Mouse (Mus musculus) C2C12 (cell line): Measurements from ENCODE around the gene Tbc1d10c. TPM values are rescaled to one million over a fixed set of nuclear protein-coding genes. Genes with fewer than 3 reads are reported as not detected.
A peak's percentile ranks its signal among the peaks of the same experiment; 100 is the strongest.

Source experiments
- H3K27me3 ChIP-seq: one replicate; pipeline ENCODE4 v1.6.1; 2011; ENCODE audit not compliant: control insufficient read depth, insufficient read depth, insufficient read length
- H3K36me3 ChIP-seq: one replicate; pipeline ENCODE4 v1.6.1; 2011; ENCODE audit not compliant: control insufficient read depth, insufficient read depth
- H3K4me3 ChIP-seq: one replicate; pipeline ENCODE4 v1.5.1; 2011; ENCODE audit warnings: mild to moderate bottlenecking, control low read depth; ENCODE audit not compliant: poor library complexity, insufficient read depth, severe bottlenecking
- H3K79me2 ChIP-seq: one replicate; pipeline ENCODE4 v1.6.1; 2011; ENCODE audit not compliant: control insufficient read depth, insufficient read depth
- H3K79me3 ChIP-seq: one replicate; pipeline ENCODE4 v1.6.1; 2011; ENCODE audit warnings: low read depth, control low read depth
- H3ac ChIP-seq: one replicate; pipeline ENCODE3; 2011; ENCODE audit warnings: low read depth; ENCODE audit not compliant: control insufficient read depth, insufficient read length
- CEBPB ChIP-seq: IDR thresholded peaks from one replicate; pipeline ENCODE4 v1.6.1; 2011; ENCODE audit warnings: low read depth, mild to moderate bottlenecking, control low read depth, moderate library complexity
- CTCF ChIP-seq: IDR thresholded peaks from one replicate; pipeline ENCODE4 v1.5.1; 2011; ENCODE audit not compliant: control insufficient read depth, insufficient read depth, insufficient read length
- FOSL1 ChIP-seq: IDR thresholded peaks from one replicate; pipeline ENCODE4 v1.8.0; 2011; ENCODE audit warnings: mild to moderate bottlenecking, low read length; ENCODE audit not compliant: poor library complexity, insufficient read depth, severe bottlenecking
- MAX ChIP-seq: IDR thresholded peaks from one replicate; pipeline ENCODE4 v1.6.1; 2011; ENCODE audit warnings: mild to moderate bottlenecking, control low read depth
- MYOD1 ChIP-seq: IDR thresholded peaks from one replicate; pipeline ENCODE4 v1.6.1; 2011; ENCODE audit warnings: low read depth; ENCODE audit not compliant: control insufficient read depth, insufficient read length
- MYOG ChIP-seq: IDR thresholded peaks from one replicate; pipeline ENCODE4 v1.6.1; 2011; ENCODE audit not compliant: control insufficient read depth, insufficient read length; ENCODE audit errors: extremely low read depth
- USF1 ChIP-seq: IDR thresholded peaks from one replicate; pipeline ENCODE4 v1.6.1; 2011; ENCODE audit warnings: low read depth, mild to moderate bottlenecking, control low read depth, moderate library complexity
- polyA plus RNA-seq: library from polyadenylated mRNA; unstranded; fragments of >200 nt; fragmentation: generic; extraction: Trizol; gene quantifications from one replicate; pipeline ENCODE4 v1.2.1, GENCODE M21; 2012; ENCODE audit warnings: missing spikeins

The Tbc1d10c gene
- polyA plus RNA-seq, 1 experiment, result 0.26 TPM

DNA sequence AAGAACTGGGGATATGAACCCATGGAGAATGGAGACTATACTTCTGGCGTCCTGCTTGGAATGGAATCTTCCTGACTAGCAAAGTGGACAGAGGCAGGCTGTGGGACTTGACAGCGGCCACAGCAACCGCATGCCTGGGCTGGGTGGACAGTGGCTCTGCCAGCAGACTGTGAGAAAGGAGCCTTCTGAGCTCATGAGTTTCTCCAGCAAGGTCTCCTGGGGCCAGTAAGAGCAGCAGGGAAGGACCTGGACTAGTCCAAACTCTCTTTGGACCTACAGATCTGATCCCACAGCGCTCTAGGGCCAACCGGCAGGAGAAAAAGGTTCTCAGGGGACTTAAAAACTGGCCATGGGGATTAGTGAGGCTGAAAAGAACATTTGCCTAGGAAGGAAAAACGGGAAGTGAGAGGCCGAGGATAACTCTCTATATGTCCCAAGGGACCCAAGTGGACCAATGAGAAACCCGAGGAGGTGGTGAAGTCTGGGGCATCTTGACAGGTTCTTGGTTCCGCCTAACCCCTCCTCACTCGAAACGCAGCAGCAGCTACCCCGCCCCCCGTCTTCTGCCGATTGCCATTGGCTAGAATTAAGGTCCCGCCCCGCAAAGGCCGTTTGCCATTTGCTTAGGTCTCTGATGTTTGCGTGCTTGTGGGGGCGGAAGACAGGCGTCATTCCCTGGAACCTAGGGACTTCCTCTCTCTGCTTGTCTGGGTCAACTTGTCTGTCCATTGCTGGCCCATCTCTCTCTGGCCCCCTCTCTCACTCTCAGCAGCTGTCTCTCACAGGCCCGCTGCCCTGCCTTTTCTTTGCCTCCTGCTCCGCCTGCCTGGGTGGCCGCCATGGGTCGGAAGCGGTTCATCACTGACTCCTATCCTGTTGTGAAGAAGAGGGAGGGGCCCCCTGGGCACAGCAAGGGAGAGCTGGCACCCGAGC lies 40.4 kb upstream of the Tbc1d10c start, which contains the start of gene Pold4:
Pold4 (plus strand) TSS at position 647 of the 933 bp plus-strand sequence.
- Histone ChIP-seq H3K27me3 (no peaks in the 10 kb centered on the region), H3ac (peak within 1 kb of the TSS; percentile 62), H3K79me3 (no peaks in the 10 kb centered on the region), H3K4me3 (peak within 1 kb of the TSS; percentile 35), H3K36me3 (no peaks in the 10 kb centered on the region), H3K79me2 (peaks cover 12% of the 10 kb centered on the region)
- TF ChIP-seq CEBPB, result no peak
- no peak for TF ChIP-seq MAX
- TF ChIP-seq MYOG, result no peak
- no peak for TF ChIP-seq CTCF
- TF ChIP-seq USF1, result no peak
- no peak for TF ChIP-seq FOSL1
- TF ChIP-seq MYOD1, result no peak

DNA sequence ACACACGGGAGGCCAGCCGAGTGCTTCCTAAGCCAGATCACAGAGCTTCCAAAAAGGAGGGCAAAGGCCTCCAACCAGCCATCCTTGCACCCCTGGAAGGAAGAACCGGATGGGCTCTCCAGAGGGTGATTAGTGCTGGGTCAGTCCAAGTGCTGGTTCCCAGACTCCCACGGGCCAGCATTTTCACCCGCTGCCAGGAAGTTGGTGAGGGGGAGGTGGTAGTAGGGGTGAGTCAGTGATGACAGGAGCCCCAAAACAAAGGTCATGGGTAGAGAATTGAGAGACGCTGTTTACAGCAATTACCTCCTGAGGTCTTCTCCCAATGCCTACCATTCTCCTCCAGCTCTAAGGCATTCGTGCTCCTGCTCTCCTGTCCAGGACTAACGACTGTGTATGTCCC lies 39.3 kb upstream of the Tbc1d10c start:
- Histone ChIP-seq H3K79me3 (no peaks in the 10 kb centered on the region), H3K36me3 (no peaks in the 10 kb centered on the region), H3K27me3 (no peaks in the 10 kb centered on the region), H3K79me2 (peaks cover 12% of the 10 kb centered on the region), H3K4me3 (no peak overlapping the region), H3ac (peak overlapping the region; percentile 72)
- no peak for TF ChIP-seq MYOG
- peak; percentile 7 for TF ChIP-seq FOSL1

DNA sequence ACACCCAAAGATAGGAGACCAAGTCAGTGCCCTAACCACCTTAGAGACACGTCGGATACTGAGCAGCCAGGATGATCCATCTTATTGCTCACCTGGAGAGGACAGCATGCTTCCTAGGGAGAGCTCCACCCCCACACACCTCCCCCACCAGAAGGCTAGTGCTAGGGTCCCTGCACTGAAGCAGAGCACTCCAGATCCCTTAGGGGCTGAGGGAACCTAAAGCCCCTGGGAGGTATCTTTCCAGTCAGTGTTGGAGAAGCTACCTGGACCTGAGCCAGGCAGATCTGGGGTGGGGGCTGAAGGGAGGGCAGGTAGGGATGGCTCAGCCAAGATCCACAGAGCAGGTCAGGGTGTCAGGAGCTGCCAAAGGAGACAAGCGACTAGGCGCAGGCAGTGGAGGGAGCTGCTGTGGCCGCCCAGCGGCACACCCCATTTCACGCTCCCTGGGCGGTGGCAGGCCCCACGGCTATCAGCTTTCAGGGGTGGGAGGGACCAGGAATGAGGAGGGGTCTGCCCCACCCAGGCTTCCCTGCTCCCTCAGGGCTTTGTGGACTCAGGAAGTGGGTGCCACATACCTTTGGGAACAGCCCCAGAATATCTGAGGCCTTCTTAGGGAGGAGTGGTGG lies 38.5 kb upstream of the Tbc1d10c start:
- H3K79me2 ChIP-seq, result peaks cover 12% of the 10 kb centered on the region
- no peaks in the 10 kb centered on the region for H3K27me3 ChIP-seq
- H3K4me3 ChIP-seq, result no peak overlapping the region
- H3K79me3 ChIP-seq, result no peaks in the 10 kb centered on the region
- TF ChIP-seq MYOG, result no peak
- TF ChIP-seq MYOD1, result no peak
- no peak for TF ChIP-seq CTCF
- TF ChIP-seq FOSL1, result no peak
- TF ChIP-seq MAX, result no peak
- no peak for TF ChIP-seq CEBPB
- TF ChIP-seq USF1, result no peak
- peak overlapping the region; percentile 72 for H3ac ChIP-seq
- H3K36me3 ChIP-seq, result no peaks in the 10 kb centered on the region

DNA sequence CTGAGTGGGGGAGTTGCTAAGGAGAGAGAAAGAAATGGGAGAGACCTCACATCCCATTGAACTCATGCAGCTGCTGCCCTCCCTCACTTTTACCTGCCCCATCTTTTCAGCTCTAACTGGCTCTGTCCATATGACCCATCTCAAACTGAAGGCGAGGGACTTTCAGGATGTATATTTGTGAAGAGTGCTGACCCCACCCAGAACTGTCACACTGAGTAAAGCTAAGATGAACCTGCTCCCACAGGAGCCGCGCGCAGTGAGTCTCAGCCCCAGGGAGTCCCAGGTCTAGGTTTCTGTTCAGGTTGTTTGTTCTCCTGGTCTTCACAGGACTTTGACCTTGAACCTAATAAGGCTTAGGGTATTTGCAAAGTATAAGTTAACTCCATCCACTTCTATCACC lies 37.8 kb upstream of the Tbc1d10c start:
- no peak overlapping the region for H3K4me3 ChIP-seq
- TF ChIP-seq FOSL1, result no peak
- peaks cover 6% of the 10 kb centered on the region for H3K36me3 ChIP-seq
- no peak overlapping the region for H3ac ChIP-seq
- H3K27me3 ChIP-seq, result no peaks in the 10 kb centered on the region
- no peaks in the 10 kb centered on the region for H3K79me3 ChIP-seq
- H3K79me2 ChIP-seq, result peaks cover 12% of the 10 kb centered on the region

DNA sequence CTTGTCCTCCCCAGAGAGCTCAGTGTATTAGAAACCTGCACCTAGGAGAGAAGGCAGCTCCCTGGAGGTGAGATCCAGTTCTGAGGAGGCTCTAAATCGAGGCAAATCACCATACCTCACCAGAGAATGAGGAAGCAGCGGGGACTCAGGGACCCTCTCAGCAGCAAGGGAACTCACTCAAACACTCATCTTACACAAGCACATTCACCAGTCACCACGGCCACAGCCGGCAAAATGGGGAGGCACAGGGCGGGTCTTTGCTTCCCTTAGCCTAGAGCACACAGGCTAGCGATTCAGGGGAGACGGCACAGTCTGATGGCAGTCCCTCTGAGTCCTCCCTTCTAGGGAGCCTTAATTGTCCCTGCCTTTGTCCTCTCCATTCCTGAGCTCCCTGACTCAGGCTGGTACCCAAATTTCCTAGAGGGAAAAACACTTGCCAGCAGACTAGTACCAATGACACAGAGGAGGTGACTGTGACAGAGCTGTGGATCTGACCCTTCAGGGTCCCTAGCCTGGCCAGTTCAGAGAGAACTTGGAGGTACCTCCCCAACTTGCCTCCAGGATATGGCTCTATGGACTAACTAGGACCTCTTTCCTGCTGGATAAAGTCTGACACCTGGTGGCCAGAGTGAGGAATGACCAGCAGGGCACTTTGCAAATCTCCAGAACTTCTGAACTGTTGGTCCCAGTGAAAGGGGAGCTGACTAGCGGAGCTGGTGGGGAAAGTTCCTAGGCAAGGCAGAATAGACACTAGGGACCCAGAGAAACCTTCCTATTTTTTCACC lies 37.0 kb upstream of the Tbc1d10c start:
- H3K79me3 ChIP-seq, result no peaks in the 10 kb centered on the region
- H3K36me3 ChIP-seq, result peaks cover 14% of the 10 kb centered on the region
- no peak for TF ChIP-seq CEBPB
- TF ChIP-seq USF1, result no peak
- TF ChIP-seq CTCF, result peak; percentile 61
- TF ChIP-seq MYOD1, result no peak
- TF ChIP-seq MAX, result no peak
- TF ChIP-seq MYOG, result no peak
- no peak for TF ChIP-seq FOSL1
- H3K79me2 ChIP-seq, result peaks cover 9% of the 10 kb centered on the region
- H3K27me3 ChIP-seq, result no peaks in the 10 kb centered on the region
- no peak overlapping the region for H3ac ChIP-seq
- H3K4me3 ChIP-seq, result no peak overlapping the region

DNA sequence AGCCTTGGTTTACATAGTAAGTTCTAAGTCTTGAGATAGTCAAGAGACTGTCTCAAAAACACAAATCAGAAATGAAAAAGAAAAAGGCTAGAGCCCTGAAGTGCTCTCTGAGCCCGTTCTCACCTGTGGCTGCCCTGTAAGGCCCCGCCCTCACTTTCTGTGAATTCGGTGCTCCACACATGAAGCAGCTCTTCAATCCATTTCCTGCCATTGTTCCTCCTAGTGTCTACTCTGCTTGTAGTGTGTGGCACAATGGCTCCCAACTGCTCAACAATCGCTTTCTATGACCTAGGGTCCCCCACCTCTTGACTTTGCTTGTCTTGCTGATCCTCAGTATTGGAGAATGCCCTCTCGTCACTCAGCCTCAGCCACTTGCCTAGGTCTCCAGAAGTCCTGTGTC lies 36.4 kb upstream of the Tbc1d10c start:
- Histone ChIP-seq H3K36me3 (peaks cover 20% of the 10 kb centered on the region), H3K4me3 (no peak overlapping the region), H3K79me2 (peaks cover 9% of the 10 kb centered on the region), H3K79me3 (no peaks in the 10 kb centered on the region), H3K27me3 (no peaks in the 10 kb centered on the region), H3ac (no peak overlapping the region)
- TF ChIP-seq CEBPB, result no peak
- no peak for TF ChIP-seq FOSL1
- TF ChIP-seq USF1, result no peak
- TF ChIP-seq MAX, result no peak
- no peak for TF ChIP-seq MYOG
- no peak for TF ChIP-seq MYOD1
- TF ChIP-seq CTCF, result no peak
